Mouse (Mus musculus) gastrocnemius, adult 8-10 months (tissue): Measurements from ENCODE around the gene Syce3. TPM values are rescaled to one million over a fixed set of nuclear protein-coding genes. Genes with fewer than 3 reads are reported as not detected.
"Not testable (repeated sequence)": the region's sequence is repeated elsewhere in the genome, so short reads cannot be mapped to it uniquely, and the experiment has no call there.

ENCODE experiments used
- DNase-seq, 2 experiments: peaks; one replicate each; pipeline ENCODE4 v3.0.0; 2022; ENCODE audit warnings: low spot score in 2 of 2
- total RNA-seq, 4 experiments: library from RNA; stranded (reverse); gene quantifications; 2 replicates each; pipeline ENCODE4 v1.2.4; 2022

The Syce3 gene
- total RNA-seq: not detected

- DNase-seq: no peak
Measured at GRCm38 (mm10) chr15:89410118-89410517, at the start of gene Syce3. Gene Syce3 (minus strand): TSS chr15:89410503.

- DNase-seq: no peak
Measured at GRCm38 (mm10) chr15:89459821-89460220, 49.5 kb upstream of the Syce3 start.

- no peak for DNase-seq
Measured at GRCm38 (mm10) chr15:89458942-89459341, 48.6 kb upstream of the Syce3 start.

- DNase-seq: no peak
Measured at GRCm38 (mm10) chr15:89455642-89456041, 45.3 kb upstream of the Syce3 start.

- DNase-seq: no peak
Measured at GRCm38 (mm10) chr15:89454857-89455256, 44.6 kb upstream of the Syce3 start.

- no peak for DNase-seq
Measured at GRCm38 (mm10) chr15:89453865-89454478, 43.7 kb upstream of the Syce3 start, which contains the start of gene Mapk8ip2. Gene Mapk8ip2 (plus strand): TSS chr15:89453913.

- no peak for DNase-seq
Measured at GRCm38 (mm10) chr15:89452906-89453864, 42.9 kb upstream of the Syce3 start.

- no peak for DNase-seq
Measured at GRCm38 (mm10) chr15:89442486-89443070, 32.3 kb upstream of the Syce3 start.

GRCm38 (mm10) chr15:89435878-89436277 is 25.6 kb upstream of the Syce3 start:
- no peak for DNase-seq

- no peak for DNase-seq
Measured at GRCm38 (mm10) chr15:89434136-89434535, 23.8 kb upstream of the Syce3 start.

- no peak for DNase-seq
Measured at GRCm38 (mm10) chr15:89432946-89433345, 22.6 kb upstream of the Syce3 start.

GRCm38 (mm10) chr15:89431806-89432205 is 21.5 kb upstream of the Syce3 start:
- no peak for DNase-seq

- DNase-seq: no peak
Measured at GRCm38 (mm10) chr15:89431271-89431670, 21.0 kb upstream of the Syce3 start.

GRCm38 (mm10) chr15:89430771-89431170 is 20.5 kb upstream of the Syce3 start:
- DNase-seq: not testable (repeated sequence)

- DNase-seq: no peak
Measured at GRCm38 (mm10) chr15:89430341-89430740, 20.0 kb upstream of the Syce3 start.

- peak; percentile 84 to 91 for DNase-seq
Measured at GRCm38 (mm10) chr15:89429352-89430221, 19.3 kb upstream of the Syce3 start, which contains the start of the genes C730034F03Rik, Gm44502 and Chkb. Gene C730034F03Rik (plus strand): TSS chr15:89429589. Gene Gm44502 (minus strand): TSS chr15:89429696. Gene Chkb (minus strand): TSS chr15:89429908.

GRCm38 (mm10) chr15:89428821-89429351 is 18.6 kb upstream of the Syce3 start:
- no peak for DNase-seq

GRCm38 (mm10) chr15:89428136-89428790 is 18.0 kb upstream of the Syce3 start:
- DNase-seq: no peak

GRCm38 (mm10) chr15:89426716-89427115 is 16.4 kb upstream of the Syce3 start:
- no peak for DNase-seq

- peak; percentile 72 to 78 for DNase-seq
Measured at GRCm38 (mm10) chr15:89425711-89426121, 15.4 kb upstream of the Syce3 start, which contains the start of gene Cpt1b. Gene Cpt1b (minus strand): TSS chr15:89425863.
